Mouse (Mus musculus): ENCODE results near the gene Fam19a5.

Fam19a5 gene

DNA sequence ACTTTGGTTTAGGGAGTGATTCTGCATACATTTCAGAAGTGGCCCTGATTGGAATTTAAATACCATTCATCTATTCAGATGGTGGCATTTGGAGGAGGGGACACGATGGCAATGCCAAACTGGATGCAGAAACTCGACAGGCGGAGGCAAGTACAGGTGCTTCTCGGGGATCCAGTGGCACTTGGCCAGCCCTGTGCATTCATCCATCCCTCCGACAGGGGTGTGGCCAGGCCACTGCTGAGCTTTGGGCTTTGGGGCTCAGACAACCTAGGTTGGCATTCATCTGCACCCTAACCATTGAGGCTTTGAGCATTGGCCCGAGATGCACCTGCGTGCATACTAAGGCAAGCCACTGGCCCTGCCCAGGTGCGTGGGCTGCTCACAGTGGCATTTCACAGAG lies 52.6 kb downstream of the Fam19a5 start:
- no peak for DNase-seq (ENCODE audit: low spot score in 2 of 2)

GRCm38 (mm10) chr15:87597149-87597548 lies 53.0 kb downstream of the Fam19a5 start:
- DNase-seq (ENCODE audit: low spot score in 2 of 2): peak; percentile 47 to 60

- no peak for DNase-seq (ENCODE audit: low spot score in 2 of 2)
These were observed 53.7 kb downstream of the Fam19a5 start for GRCm38 (mm10) chr15:87597766-87598165.

DNA sequence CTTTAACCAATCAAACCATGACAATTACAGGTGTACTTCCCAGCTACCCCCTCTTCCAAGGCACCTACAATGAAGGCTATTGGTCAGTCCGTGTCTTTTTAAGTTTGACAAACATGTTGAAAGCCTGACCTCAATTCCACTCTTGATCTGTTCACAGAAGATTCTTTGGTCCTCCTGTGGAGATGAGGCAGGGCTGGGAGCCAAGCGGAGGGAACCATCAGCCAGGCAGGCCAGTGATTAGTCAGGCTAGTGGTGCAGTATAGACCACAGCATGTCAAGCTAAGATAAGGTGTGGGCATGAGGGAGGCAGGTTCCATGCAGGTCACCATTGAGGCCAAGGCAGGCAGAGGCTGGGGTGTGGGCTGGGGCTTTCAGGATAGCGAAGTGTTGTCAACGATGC lies 54.5 kb downstream of the Fam19a5 start:
- no peak for DNase-seq (ENCODE audit: low spot score in 2 of 2)

GRCm38 (mm10) chr15:87603316-87603715 lies 59.2 kb downstream of the Fam19a5 start:
- no peak for DNase-seq (ENCODE audit: low spot score in 2 of 2)

DNA sequence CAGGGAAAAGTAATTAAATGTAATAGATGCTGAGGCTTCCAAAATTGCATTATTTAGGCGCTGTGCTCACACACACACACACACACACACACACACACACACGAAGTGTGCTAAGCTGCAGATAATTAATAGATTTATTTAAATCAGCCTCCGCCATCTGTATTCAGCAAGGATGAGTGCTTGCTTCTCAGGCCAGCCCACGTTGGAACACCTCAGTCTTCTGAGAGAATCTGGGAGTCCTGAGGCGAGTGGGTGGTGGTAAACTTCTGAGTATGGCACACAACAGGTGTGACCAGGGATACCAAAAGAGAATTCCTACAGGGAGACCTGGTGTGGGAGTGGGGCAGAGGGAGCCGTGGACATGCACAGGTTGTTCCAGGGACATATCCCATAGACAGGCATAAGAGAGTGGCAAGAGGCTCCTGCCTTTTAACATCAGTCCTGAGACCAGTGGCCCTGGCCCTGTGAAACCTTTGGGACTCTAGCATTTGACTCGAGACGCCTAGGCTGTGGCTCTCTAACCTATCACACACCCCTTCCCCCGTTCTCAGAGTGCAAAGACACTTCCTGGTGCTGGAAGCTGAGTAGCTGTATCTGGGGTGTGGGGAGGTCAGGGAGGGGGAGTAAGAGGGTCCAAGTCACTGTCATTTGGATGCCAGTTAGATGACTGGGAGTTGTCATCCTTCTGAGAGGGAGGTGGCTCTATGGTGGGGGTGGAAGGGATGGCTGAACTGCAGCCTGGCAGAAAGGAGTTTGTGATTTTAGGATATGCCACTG lies 61.6 kb downstream of the Fam19a5 start:
- peak in 1 of 2 experiments; percentile 36 for DNase-seq (ENCODE audit: low spot score in 2 of 2)

DNA sequence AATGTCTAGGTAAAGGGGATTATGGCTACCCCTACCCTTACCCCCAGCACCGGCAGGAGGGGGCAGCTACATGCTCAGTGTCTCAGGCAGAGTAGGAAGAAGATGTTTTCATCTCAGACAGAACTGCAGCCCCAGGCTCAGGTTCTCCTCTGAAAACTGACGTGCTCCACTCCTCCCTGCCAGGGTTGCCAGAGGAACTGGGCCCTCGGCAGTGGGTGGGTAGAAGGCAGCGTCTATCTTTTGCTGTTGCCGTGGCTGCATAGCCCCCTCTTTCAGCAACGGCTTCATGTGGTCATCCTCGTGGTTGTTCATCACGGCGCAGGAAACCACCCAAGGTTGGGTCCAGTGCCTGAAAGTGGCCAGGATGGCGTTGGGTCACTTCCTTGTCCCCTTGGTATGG lies 62.6 kb downstream of the Fam19a5 start:
- DNase-seq (ENCODE audit: low spot score in 2 of 2): peak in 1 of 2 experiments; percentile 54

DNA sequence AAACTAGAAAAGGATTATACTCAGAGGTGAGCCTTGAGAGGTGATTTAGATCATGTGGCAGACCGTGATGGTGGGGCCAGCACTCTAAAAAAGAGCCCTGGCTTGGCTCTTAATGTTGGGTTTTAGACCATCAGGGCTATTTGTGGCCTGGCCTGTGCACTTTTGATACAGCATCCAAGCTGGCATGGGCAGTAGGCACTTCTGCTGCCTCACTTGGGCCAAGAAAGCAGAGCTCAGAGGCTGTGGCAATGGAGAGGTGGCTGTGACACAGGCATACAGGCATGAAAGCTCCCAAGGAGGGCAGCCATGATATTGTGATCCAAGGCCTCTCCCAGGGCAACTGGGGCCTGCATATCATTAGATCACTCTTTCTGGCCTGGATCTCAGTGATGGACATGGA lies 65.1 kb downstream of the Fam19a5 start:
- DNase-seq (ENCODE audit: low spot score in 2 of 2): no peak

- peak; percentile 80 to 82 for DNase-seq (ENCODE audit: low spot score in 2 of 2)
These were observed 80.0 kb downstream of the Fam19a5 start for GRCm38 (mm10) chr15:87623966-87624609.

DNA sequence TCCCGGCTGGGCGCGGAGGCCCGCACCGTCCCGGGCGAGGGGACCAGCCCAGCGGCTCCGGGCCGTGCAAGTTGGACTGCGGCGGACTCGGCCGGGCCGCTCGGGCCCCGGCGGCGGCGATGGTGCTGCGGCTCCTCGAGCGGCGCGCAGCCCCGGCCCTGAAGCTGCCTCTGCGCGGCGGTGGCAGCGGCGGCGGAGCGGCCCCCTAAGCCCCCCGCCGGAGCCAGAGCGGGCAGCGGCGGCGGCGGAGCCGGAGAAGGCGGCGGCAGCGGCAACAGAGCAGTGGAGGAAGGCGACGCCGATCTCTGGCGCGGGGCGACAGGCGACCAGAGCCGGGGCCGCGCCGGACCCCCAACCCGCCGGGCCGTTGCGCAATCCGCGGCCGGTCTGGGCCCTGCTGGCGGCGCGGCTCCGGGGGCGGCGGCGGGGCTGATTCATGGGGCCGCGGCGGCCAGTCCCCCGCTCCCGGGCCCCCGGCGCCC lies 80.6 kb downstream of the Fam19a5 start:
- DNase-seq (ENCODE audit: low spot score in 2 of 2): no peak

- peak; percentile 83 for DNase-seq (ENCODE audit: low spot score in 2 of 2)
These were observed 81.3 kb downstream of the Fam19a5 start for GRCm38 (mm10) chr15:87625236-87626023.

DNA sequence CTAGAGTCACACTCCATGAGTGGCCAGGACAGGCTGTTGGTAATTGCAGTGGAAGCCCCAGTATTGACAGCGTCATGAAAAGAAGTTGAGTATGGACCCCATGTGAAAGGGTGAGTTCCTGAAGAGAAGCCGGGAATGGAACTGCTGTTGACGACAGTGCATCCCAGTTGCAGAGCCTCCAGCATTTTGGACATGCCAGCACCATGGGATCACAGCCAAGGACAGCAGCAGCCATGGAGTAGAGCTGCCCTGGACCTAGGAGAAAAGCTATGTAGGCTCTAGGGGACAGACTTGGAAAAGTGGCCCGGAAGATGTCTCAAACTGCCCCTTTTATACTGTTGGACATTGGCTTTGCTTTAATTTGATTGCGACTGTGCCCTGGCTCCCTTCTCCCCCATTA lies 91.2 kb downstream of the Fam19a5 start:
- DNase-seq (ENCODE audit: low spot score in 2 of 2): no peak

DNA sequence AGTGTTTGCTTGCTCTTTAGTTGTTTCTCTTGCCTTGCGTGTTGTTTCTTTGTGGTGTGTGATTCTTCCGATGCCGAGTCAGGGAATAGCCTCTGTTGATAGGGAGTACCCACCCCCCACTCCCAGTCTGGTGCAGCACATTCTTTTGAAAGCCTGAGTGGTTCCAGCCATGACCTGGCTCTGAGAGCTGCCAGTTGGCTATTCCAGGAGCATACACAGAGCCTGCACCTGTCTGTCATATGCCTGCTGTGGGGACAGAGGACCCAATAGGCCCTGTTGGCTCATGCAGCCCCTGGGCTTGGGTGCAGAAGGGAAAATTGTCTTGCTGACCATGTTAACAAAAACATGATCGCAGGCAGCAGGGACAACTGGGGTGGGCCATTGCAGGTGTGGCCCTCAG lies 92.3 kb downstream of the Fam19a5 start:
- no peak for DNase-seq (ENCODE audit: low spot score in 2 of 2)

- no peak for DNase-seq (ENCODE audit: low spot score in 2 of 2)
These were observed 93.1 kb downstream of the Fam19a5 start for GRCm38 (mm10) chr15:87637234-87637633.

DNA sequence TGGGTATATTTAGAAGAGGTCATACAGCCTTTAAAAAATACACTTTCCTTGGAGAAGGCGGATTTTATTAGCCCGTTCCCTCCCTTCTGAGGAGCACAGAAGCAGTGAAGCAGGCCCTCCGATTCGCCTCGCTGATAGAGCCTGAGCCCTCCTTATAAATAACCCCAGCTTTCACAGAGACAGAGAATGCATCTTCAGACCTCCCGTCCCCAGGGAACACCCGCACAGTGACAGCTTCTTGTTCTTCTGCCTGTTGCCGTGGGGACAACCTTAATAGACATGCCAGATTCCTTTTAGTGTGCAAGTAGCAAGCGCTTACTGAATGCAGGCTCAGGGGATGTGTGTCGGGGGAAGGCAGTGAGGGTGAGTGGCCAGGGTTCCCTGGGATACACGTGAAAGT lies 94.2 kb downstream of the Fam19a5 start:
- DNase-seq (ENCODE audit: low spot score in 2 of 2): no peak

DNA sequence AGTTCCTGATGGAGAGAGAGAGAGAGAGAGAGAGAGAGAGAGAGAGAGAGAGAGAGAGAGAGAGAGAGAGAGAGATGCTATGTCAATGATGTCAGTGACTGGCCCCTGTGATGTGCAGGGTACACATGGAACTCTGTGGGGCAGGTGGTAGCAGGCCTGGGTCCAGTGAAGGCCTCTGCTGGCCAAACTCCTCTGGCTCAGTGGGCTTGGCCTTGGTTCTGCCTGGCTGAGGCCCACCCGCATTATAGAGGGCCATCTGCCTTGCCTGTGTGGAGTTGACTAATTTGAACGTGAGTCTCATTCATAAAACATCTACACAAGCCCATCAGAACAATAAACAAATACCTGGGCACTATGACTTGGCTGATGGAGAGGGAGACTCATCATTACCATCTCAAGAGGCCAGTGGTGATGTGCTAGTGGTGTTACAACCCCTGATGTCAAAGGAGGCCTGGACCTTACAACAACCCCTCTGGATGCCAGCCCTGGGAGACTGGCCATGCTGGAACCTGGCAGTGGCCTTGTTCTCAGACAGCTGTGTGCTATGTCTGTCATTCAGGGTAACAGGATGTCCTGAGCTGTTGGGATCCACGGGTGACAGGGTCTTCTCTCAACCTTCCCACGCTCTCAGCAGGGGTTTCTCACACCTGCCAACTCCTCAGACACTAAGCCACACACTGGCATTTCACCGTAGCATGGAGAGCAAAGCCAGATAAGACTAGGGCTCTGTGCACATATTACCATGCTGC lies 102.4 kb downstream of the Fam19a5 start:
- DNase-seq (ENCODE audit: low spot score in 2 of 2): no peak

- DNase-seq (ENCODE audit: low spot score in 2 of 2): no peak
These were observed 105.6 kb downstream of the Fam19a5 start for GRCm38 (mm10) chr15:87649651-87650050.

DNA sequence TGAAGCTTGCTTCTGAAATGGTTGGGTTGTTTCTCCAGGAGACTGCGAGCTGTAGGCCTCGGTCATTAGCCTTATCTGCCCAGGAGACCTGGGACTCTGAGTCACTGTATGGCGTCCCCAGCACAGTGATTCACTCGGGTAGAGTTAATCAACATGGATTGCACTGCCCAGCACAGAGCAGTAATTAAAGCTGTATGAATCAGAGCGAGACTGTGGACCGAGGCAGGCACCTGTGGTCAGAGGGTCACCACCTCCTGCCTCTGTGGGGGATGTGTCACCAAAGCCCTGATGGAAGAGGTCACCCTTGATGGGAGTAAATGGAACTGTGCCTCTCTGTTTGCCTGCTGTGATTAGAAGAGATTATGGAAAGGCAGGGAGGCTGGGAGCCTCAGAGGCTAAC lies 110.5 kb downstream of the Fam19a5 start:
- DNase-seq (ENCODE audit: low spot score in 2 of 2): no peak

DNA sequence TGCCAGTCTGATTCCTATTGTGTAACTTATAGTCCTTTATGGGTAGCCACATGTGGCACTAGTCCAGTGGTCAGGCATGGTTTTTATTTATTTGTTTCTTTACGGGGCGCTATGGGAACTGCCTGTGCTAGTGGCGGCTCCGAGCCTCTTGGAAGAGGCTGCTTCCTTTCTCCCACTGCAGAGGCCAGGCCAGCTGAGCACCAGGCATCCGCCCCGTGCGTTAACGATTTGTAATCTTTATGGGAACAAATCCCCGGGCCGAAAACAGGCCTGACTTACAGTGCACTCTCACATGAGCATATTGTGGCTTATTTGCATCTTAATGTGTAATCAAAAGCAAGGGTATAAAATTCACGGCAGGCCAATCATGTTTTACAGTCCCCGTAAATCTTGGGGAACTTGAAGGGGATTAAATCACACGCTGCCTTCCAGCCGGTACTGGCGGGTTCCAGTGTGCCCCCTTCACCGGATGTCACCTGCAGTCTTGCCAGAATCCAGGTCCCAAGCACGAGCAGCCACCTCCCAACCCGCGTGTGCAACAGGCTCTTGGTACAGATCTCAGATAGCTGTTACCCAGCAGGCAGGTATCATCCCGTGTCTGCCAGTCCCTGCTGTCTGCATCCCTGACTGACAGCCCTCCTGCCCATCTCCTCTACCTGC lies 112.5 kb downstream of the Fam19a5 start:
- no peak for DNase-seq (ENCODE audit: low spot score in 2 of 2)

- no peak for DNase-seq (ENCODE audit: low spot score in 2 of 2)
These were observed 115.6 kb downstream of the Fam19a5 start for GRCm38 (mm10) chr15:87659729-87660128.

GRCm38 (mm10) chr15:87661954-87662353 lies 117.9 kb downstream of the Fam19a5 start:
- DNase-seq (ENCODE audit: low spot score in 2 of 2): peak; percentile 26 to 73
